Mouse (Mus musculus) lung, adult 2 months (tissue): Measurements from ENCODE around the gene Selenow. TPM values are rescaled to one million over a fixed set of nuclear protein-coding genes. Genes with fewer than 3 reads are reported as not detected.

Experiments used
- DNase-seq: peaks from one replicate; pipeline ENCODE4 v3.0.0; 2022
- H3K4me1 ChIP-seq: fragments of 200-500 bp; 2 replicates; pipeline ENCODE4 v1.6.1; 2011; ENCODE audit warnings: low read length; ENCODE audit not compliant: control insufficient read depth, insufficient read depth
- H3K4me3 ChIP-seq: fragments of 200-500 bp; replicated peaks from 2 replicates; pipeline ENCODE3; 2011; ENCODE audit warnings: low read depth, mild to moderate bottlenecking, control low read depth, low read length; ENCODE audit errors: extremely low read depth
- CTCF ChIP-seq: fragments of 200-500 bp; IDR thresholded peaks from 2 replicates; pipeline ENCODE4 v1.5.1; 2011; ENCODE audit warnings: mild to moderate bottlenecking, low read length, control low read depth; ENCODE audit not compliant: insufficient read depth
- POLR2A ChIP-seq: fragments of 200-500 bp; IDR thresholded peaks from 2 replicates; pipeline ENCODE4 v1.6.1; 2011; ENCODE audit warnings: low read depth, mild to moderate bottlenecking, control low read depth, low read length, borderline replicate concordance; ENCODE audit errors: extremely low read depth
- WGBS: fragments of 180-500 bp; shearing (Covaris S2); methylation state at CpG from one replicate; pipeline ENCODE4 v1.1.7; 2018; 5-methylcytosine and 5-hydroxymethylcytosine counted together
- polyA plus RNA-seq: library from polyadenylated mRNA; depleted of rRNA; stranded (reverse); fragments of >200 nt; gene quantifications from 2 replicates; pipeline ENCODE4 v1.2.3, GENCODE M21; 2012; rRNA removed

Gene Selenow
- polyA plus RNA-seq = 480 and 641 TPM in 2 replicates

- H3K4me1 ChIP-seq = no peaks in the 10 kb centered on the region
- peak; percentile 95; the same call in 1 of the 2 replicates for TF ChIP-seq POLR2A
- no peak for TF ChIP-seq CTCF
- peak within 1 kb of the TSS; percentile 83 for H3K4me3 ChIP-seq
- DNase-seq = peak; percentile 90
- under 1% methylated on average over 33 of the region's 33 CpGs for WGBS
Observed at GRCm38 (mm10) chr7:15922220-15922773, at the start of gene Selenow. Selenow (minus strand) TSS chr7:15922402.

- H3K4me1 ChIP-seq = peaks cover 8% of the 10 kb centered on the region
- TF ChIP-seq CTCF = no peak
- WGBS = 81% methylated on average over 3 of the region's 3 CpGs
- no peak overlapping the region for H3K4me3 ChIP-seq
- no peak for DNase-seq
Observed at GRCm38 (mm10) chr7:15969674-15970073, 47.5 kb upstream of the Selenow start.

GRCm38 (mm10) chr7:15968322-15968721 is 46.1 kb upstream of the Selenow start:
- 90% methylated on average over 8 of the region's 8 CpGs for WGBS
- DNase-seq = no peak
- peaks cover 22% of the 10 kb centered on the region for H3K4me1 ChIP-seq
- TF ChIP-seq CTCF (no peak), POLR2A (no peak)
- no peak overlapping the region for H3K4me3 ChIP-seq

- Histone ChIP-seq H3K4me1 (peaks cover 32% of the 10 kb centered on the region), H3K4me3 (peak within 1 kb of the TSS; percentile 98)
- TF ChIP-seq CTCF (peak; percentile 71), POLR2A (peak; percentile 97)
- 2% methylated on average over 22 of the region's 22 CpGs for WGBS
- peak; percentile 82 for DNase-seq
Observed at GRCm38 (mm10) chr7:15967312-15967711, 45.1 kb upstream of the Selenow start, which contains the start of gene Ehd2. Ehd2 (minus strand) TSS chr7:15967567.

GRCm38 (mm10) chr7:15966489-15966888 is 44.3 kb upstream of the Selenow start:
- Histone ChIP-seq H3K4me1 (peaks cover 40% of the 10 kb centered on the region), H3K4me3 (peak overlapping the region; percentile 98)
- TF ChIP-seq CTCF = no peak
- no peak for TF ChIP-seq POLR2A
- WGBS = 24% methylated on average over 3 of the region's 3 CpGs
- no peak for DNase-seq

- Histone ChIP-seq H3K4me1 (peaks cover 50% of the 10 kb centered on the region), H3K4me3 (peak overlapping the region; percentile 20)
- DNase-seq = no peak
- WGBS = 35% methylated on average over 32 of the region's 32 CpGs
- TF ChIP-seq CTCF (no peak), POLR2A (no peak)
Observed at GRCm38 (mm10) chr7:15963798-15964652, 41.8 kb upstream of the Selenow start.

- TF ChIP-seq POLR2A = peak; percentile 14; the same call in 1 of the 2 replicates
- TF ChIP-seq CTCF = no peak
- peak; percentile 79 for DNase-seq
- WGBS = 16% methylated on average over 12 of the region's 12 CpGs
- Histone ChIP-seq H3K4me1 (peaks cover 50% of the 10 kb centered on the region), H3K4me3 (no peak overlapping the region)
Observed at GRCm38 (mm10) chr7:15962311-15963288, 40.4 kb upstream of the Selenow start.

GRCm38 (mm10) chr7:15961798-15962197 is 39.6 kb upstream of the Selenow start:
- DNase-seq = no peak
- Histone ChIP-seq H3K4me3 (no peak overlapping the region), H3K4me1 (peaks cover 53% of the 10 kb centered on the region)
- WGBS = 65% methylated on average over 7 of the region's 7 CpGs
- TF ChIP-seq CTCF = no peak
- TF ChIP-seq POLR2A = no peak

GRCm38 (mm10) chr7:15961239-15961638 is 39.0 kb upstream of the Selenow start:
- DNase-seq = no peak
- Histone ChIP-seq H3K4me3 (no peak overlapping the region), H3K4me1 (peaks cover 58% of the 10 kb centered on the region)
- TF ChIP-seq CTCF (no peak), POLR2A (no peak)
- 32% methylated on average over 4 of the region's 4 CpGs for WGBS
